Mouse (Mus musculus) stomach, embryonic 16.5 days (tissue): ENCODE data around the gene Zfp932. TPM values are rescaled to one million over a fixed set of nuclear protein-coding genes. Genes with fewer than 3 reads are reported as not detected.
"Not testable (repeated sequence)": the region's sequence is repeated elsewhere in the genome, so short reads cannot be mapped to it uniquely, and the experiment has no call there.

Experiments
- ATAC-seq: fragments of 200-750 bp; cut with Nextera tagmentation; 2 replicates; pipeline ENCODE4 v1.8.0; 2017; ENCODE audit warnings: moderate number of reproducible peaks, moderate TSS enrichment; ENCODE audit not compliant: insufficient read depth, low FRiP score
- H3K27ac ChIP-seq: fragments of 300-500 bp; sonication (generic); 2 replicates; pipeline ENCODE4 v1.5.1; 2014; ENCODE audit warnings: low read length
- H3K27me3 ChIP-seq: fragments of 300-500 bp; sonication (generic); 2 replicates; pipeline ENCODE4 v1.6.1; 2014; ENCODE audit warnings: low read length, control low read depth, mixed read lengths; ENCODE audit not compliant: control insufficient read depth, insufficient read depth
- H3K36me3 ChIP-seq: fragments of 300-500 bp; sonication (generic); 2 replicates; pipeline ENCODE4 v1.6.1; 2014; ENCODE audit warnings: low read length; ENCODE audit not compliant: control insufficient read depth, insufficient read depth
- H3K4me1 ChIP-seq: fragments of 300-500 bp; sonication (generic); 2 replicates; pipeline ENCODE4 v1.6.1; 2014; ENCODE audit warnings: low read length, control low read depth, mixed read lengths; ENCODE audit not compliant: control insufficient read depth, insufficient read depth
- H3K4me2 ChIP-seq: fragments of 300-500 bp; sonication (generic); 2 replicates; pipeline ENCODE4 v1.6.1; 2014; ENCODE audit warnings: low read depth, low read length, mixed read lengths
- H3K4me3 ChIP-seq: fragments of 300-500 bp; sonication (generic); replicated peaks from 2 replicates; pipeline ENCODE4 v1.5.1; 2014; ENCODE audit warnings: mild to moderate bottlenecking, low read length
- H3K9ac ChIP-seq: fragments of 300-500 bp; sonication (generic); 2 replicates; pipeline ENCODE4 v1.6.1; 2014; ENCODE audit warnings: low read length
- H3K9me3 ChIP-seq: fragments of 300-500 bp; sonication (generic); replicated peaks from 2 replicates; pipeline ENCODE4 v1.6.1; 2016; ENCODE audit warnings: low read length, control low read depth; ENCODE audit not compliant: control insufficient read depth
- WGBS: fragments of 180-500 bp; shearing (Covaris S2); extraction: QIAGEN DNeasy Blood & Tissue Kit; methylation state at CpG from one replicate; pipeline ENCODE4 v1.1.7; 2014; 5-methylcytosine and 5-hydroxymethylcytosine counted together
- polyA plus RNA-seq: library from polyadenylated mRNA; unstranded; fragments of >200 nt; fragmentation: Nextera tagmentation; extraction: Ambion mirVana; gene quantifications from 2 replicates; pipeline ENCODE4 v1.2.1, GENCODE M21; 2015

Zfp932 gene
- polyA plus RNA-seq, result 21.4 and 21.9 TPM in 2 replicates

- not testable (repeated sequence) for ATAC-seq, H3K4me3 ChIP-seq, H3K4me2 ChIP-seq, H3K9ac ChIP-seq, H3K4me1 ChIP-seq, H3K27me3 ChIP-seq, H3K9me3 ChIP-seq, H3K27ac ChIP-seq, H3K36me3 ChIP-seq
- WGBS, result no CpG with 5 or more reads among the region's 24 CpGs
Measured at GRCm38 (mm10) chr5:109996026-109996937, at the start of gene Zfp932. TSS of gene Zfp932 (plus strand) at chr5:109996521.

- Histone ChIP-seq H3K9ac (no peak overlapping the region), H3K4me2 (no peak overlapping the region), H3K27ac (no peak overlapping the region), H3K36me3 (no peaks in the 10 kb centered on the region), H3K27me3 (no peaks in the 10 kb centered on the region), H3K4me1 (no peaks in the 10 kb centered on the region), H3K9me3 (no peaks in the 10 kb centered on the region), H3K4me3 (no peak overlapping the region)
- no peak for ATAC-seq
- no CpG with 5 or more reads among the region's 1 CpGs for WGBS
Measured at GRCm38 (mm10) chr5:109950281-109950680, 46.0 kb upstream of the Zfp932 start.

GRCm38 (mm10) chr5:109980743-109981142, 15.6 kb upstream of the Zfp932 start:
- H3K27me3 ChIP-seq, H3K4me2 ChIP-seq, H3K4me3 ChIP-seq, H3K4me1 ChIP-seq, ATAC-seq, H3K27ac ChIP-seq, H3K36me3 ChIP-seq, H3K9ac ChIP-seq, H3K9me3 ChIP-seq: not testable (repeated sequence)
- no CpG with 5 or more reads among the region's 2 CpGs for WGBS

- not testable (repeated sequence) for H3K4me3 ChIP-seq, H3K4me2 ChIP-seq, ATAC-seq, H3K27ac ChIP-seq, H3K27me3 ChIP-seq, H3K4me1 ChIP-seq, H3K36me3 ChIP-seq, H3K9me3 ChIP-seq, H3K9ac ChIP-seq
- WGBS, result no CpG with 5 or more reads among the region's 10 CpGs
Measured at GRCm38 (mm10) chr5:109995461-109995860, 860 bp upstream of the Zfp932 start.

- H3K9ac ChIP-seq, ATAC-seq, H3K27ac ChIP-seq, H3K4me3 ChIP-seq, H3K9me3 ChIP-seq, H3K4me1 ChIP-seq, H3K27me3 ChIP-seq, H3K4me2 ChIP-seq, H3K36me3 ChIP-seq: not testable (repeated sequence)
- 87% methylated on average over 10 of the region's 10 CpGs for WGBS
Measured at GRCm38 (mm10) chr5:110015775-110016174, 19.5 kb downstream of the Zfp932 start.

GRCm38 (mm10) chr5:110023273-110023672, 27.0 kb downstream of the Zfp932 start:
- Histone ChIP-seq H3K4me3 (peak overlapping the region; percentile 15), H3K27me3 (no peaks in the 10 kb centered on the region), H3K9ac (peak overlapping the region; percentile 4; the same call in 1 of the 2 replicates), H3K27ac (no peak overlapping the region), H3K36me3 (no peaks in the 10 kb centered on the region), H3K9me3 (no peaks in the 10 kb centered on the region), H3K4me2 (peak overlapping the region; percentile 38), H3K4me1 (no peaks in the 10 kb centered on the region)
- no peak for ATAC-seq
- WGBS, result 53% methylated on average over 9 of the region's 9 CpGs

- peak overlapping the region; percentile 15 for H3K4me3 ChIP-seq
- not testable (repeated sequence) for H3K9me3 ChIP-seq, H3K27me3 ChIP-seq, H3K4me1 ChIP-seq, H3K36me3 ChIP-seq, H3K27ac ChIP-seq
- 0 out of 2 replicates have a peak, but pooled peaks have one; percentile 33 for ATAC-seq
- H3K4me2 ChIP-seq, result peak overlapping the region; percentile 38
- 50% methylated on average over 8 of the region's 8 CpGs for WGBS
- H3K9ac ChIP-seq, result peak overlapping the region; percentile 4; the same call in 1 of the 2 replicates
Measured at GRCm38 (mm10) chr5:110023694-110024427, 27.5 kb downstream of the Zfp932 start.

- WGBS, result under 1% methylated on average over 19 of the region's 19 CpGs
- H3K4me1 ChIP-seq, result no peaks in the 10 kb centered on the region
- H3K4me2 ChIP-seq, result peak overlapping the region; percentile 46
- no peaks in the 10 kb centered on the region for H3K36me3 ChIP-seq
- H3K27me3 ChIP-seq, result no peaks in the 10 kb centered on the region
- H3K9ac ChIP-seq, result peak overlapping the region; percentile 75
- no peaks in the 10 kb centered on the region for H3K9me3 ChIP-seq
- H3K4me3 ChIP-seq, result peak overlapping the region; percentile 65
- ATAC-seq, result peak; percentile 98
- H3K27ac ChIP-seq, result peak overlapping the region; percentile 65
Measured at GRCm38 (mm10) chr5:110057637-110058408, 61.5 kb downstream of the Zfp932 start.
